Mouse (Mus musculus) ES-CJ7 (cell line): Measurements from ENCODE around the gene Gpr55.

Experiments
- DNase-seq: peaks from one replicate; pipeline ENCODE4 v3.0.0; 2011; ENCODE audit warnings: low read depth, low spot score

Gpr55 gene

DNA sequence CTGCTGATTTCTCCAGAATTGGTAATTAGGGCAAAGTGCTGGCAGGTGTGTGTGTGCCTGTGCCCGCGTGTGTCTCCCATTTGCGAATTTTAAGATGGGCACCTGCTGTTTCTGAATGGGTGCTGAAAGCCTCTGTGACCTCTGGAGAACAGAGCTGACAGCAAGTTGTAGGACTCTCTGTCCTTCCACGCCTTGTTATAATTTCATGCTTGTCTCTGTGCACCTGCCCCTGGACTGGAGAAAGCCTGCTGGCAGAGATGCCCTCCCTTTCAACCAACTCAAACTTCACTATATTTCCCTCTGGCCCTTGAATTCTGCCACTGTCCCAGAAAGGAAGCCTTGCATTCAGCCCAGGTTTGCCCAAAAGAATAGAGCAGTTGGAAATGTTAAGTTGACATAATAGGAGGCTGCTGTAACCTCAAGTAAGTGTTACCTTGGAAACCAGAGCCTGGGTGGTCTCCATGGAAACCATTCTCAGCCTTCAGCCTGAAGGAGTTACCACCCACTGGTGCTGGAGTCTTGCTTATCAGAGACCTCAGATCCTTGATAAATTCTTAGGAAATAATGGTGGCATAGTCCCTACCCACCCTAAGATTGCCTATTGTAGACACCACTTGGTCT lies 43.9 kb downstream of the Gpr55 start:
- DNase-seq: peak; percentile 57

DNA sequence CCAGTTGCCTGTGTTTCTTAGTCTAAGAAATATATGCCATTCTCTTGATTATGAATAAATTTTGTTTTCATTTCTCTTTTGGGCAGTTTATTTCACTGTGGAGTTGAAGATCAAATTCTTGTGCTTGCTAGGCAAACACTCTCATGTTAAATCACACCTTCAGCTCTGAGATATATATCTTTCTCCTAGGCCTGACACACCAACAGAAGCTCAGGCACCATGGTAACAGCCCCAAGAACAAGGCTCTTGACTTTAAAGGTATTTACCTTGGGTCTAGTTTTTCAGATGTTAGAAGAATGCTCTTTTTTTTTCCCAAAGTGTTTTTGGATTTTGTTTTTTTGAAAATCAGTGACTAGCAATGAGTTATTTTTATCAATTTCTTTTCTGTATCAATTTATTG lies 44.9 kb downstream of the Gpr55 start:
- no peak for DNase-seq

DNA sequence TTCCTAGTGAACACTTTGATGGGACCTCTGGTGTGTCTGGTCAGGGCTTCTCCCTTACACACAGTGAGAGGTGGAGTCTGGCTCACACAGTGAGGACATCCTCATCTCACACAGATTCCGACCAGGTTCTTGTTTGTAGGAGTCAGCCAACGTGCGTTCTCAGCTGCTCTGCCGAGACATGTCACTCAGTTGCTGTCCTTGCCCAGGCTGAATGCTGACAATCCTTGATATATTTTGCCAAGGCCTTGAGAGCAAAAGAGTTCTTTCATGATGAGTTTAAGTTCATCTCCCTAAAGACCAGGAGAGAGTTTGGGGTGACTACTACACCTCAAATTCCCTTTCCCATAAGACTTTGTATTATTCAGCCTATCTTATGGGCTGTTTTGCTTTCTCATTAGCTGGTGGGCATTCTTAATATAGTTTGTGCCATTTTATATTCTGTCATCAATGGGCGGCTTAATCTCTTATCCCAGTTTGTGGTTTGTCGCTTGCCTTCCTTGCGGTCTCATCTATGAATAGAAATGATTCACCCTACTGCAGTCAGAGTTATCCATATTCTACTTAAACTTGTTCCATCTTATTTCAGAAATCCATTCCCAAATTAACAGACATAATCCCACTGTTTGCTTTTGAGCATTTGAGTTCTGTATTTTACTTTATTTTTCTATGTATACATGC lies 47.6 kb downstream of the Gpr55 start:
- no peak for DNase-seq

DNA sequence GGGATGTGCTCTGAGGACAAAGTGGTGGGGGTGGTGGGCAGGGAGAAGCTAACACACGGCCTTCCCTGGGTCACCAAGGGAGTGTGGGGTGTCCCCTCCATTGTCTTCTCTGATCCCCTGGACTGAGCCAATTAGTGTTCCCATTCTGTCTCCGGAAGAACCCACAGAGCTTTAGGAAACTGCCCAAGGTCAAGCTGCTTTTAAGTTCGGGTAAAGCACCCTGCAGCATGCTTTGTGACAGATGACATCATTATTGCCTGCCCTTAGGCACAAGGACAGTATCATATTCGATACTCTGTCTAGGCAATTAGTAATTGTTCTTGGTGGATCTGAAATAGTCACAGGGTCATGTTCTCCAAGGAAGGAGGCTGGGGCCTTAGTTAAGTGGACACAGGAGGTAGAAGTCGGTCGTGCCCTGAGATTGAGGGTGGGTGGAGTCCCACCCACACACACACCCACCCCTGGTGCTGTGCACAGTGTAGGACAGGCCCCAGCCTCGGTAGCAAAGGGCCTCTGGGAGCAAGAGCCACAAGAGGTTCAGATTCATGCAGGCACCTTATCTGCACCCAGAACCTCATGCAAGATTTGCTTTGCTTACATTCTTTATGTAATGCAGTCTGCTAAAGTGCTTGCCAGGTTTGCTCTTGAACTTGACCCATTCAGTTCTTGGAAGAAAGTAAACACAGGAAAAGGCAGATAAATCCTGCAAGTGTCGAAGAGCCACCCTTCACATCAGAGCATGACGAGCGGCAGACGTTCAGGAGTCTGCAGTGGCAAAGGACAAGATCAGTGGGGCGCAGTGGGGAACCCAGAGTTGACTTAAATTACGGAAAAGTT lies 51.8 kb downstream of the Gpr55 start:
- peak; percentile 49 for DNase-seq

DNA sequence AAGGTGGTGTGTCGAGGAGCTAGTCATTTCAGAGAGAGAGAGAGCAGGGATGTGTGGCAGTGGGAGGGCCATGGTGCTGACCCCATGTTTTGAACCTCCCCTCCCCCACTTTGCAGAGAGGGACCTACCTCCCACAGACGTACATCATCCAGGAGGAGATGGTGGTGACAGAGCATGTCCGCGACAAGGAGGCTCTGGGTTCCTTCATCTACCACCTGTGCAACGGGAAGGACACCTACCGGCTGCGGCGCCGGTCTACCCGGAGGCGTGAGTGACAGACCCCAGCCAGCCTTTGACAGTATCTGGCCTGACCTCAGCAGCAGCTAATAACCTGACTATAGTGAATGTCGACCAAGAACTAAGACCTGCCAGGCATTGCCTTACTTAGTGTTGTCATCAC lies 53.9 kb downstream of the Gpr55 start:
- DNase-seq: no peak

DNA sequence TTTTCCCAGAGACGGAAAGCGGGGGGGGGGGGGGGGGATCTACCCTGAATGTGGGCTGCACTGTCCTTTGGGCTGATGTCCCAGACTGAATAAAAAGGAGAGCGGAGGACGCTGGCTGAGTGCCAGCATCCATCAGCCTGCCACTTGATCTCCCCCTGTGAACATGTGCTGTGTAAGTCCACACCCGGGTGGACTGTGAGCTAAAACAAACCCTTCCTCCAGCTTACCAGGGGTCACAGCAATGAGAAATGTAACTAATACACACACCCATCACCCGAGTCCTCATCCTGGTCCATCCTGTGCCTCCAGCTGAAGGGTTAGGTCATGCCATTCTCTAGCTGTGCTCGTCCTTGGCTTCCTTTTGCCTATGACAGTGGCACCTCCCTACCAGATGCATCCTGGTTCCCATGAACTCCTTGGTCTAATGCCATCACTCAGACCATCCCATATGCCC lies 58.7 kb downstream of the Gpr55 start:
- no peak for DNase-seq

DNA sequence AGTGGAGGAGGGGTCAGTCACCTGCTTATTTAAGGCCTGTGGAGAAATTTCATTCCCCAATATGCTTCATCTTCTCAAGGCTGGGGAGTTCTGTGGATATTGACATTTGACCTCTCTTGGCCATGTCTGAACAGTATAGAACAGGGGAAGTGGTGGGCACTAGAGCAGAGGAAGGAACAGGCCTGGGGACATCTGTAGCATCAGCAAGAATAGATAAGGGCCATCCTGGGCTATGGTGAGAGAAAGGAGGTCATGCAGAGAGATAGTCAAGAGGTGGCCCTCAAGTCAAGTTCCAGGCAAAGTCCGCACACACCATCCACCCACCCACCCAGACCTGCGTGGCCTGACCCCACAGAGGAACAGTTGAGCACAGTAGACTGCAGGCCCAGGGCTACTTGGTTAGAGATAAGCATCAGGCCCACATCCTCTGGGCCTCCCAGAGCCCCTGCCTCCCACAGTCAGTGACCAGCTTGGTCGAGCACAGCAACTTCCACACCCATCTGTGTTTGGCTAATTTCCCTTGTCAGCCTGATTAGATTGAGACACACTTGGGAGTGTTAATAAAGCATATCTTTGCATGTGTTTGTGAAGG lies 59.2 kb downstream of the Gpr55 start:
- no peak for DNase-seq

DNA sequence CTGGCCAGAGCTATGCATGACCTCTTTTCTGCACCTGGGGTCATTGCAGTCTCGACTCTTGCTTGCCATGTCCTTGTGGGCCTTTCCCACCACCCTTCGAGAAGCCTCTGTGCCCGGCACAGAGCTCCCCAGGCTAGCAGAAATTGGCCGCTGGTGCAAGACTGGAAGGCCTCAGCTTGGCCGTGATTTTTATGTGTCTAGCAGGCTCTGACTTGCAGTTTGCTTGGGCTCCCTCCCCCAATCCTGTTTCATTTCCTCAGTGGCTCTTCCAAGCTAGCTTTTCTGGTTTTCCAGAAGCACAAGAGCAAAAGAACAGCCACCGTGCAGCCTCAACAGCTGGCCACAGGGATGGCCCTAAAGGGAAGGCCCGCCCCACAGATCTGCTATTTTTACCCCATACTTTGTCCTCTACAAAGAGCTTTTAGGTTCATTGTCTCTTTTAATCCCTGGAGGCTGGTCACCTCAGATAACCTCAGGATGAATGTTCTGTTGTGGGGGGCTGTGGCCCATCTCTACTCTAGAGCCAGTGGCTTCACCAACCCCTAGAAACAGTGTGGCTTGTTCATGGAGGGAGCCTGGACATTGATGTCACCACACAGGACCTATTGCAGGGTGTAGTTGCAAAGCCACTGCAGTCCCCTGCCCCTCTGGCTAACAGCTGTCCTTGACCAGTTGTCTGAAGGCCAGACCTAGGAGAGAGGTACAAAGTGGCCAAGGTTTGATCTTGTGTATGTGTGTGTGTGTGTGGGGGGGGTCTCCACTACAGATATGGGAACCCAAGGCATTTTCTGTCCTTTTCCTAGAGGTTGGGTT lies 60.1 kb downstream of the Gpr55 start:
- no peak for DNase-seq

DNA sequence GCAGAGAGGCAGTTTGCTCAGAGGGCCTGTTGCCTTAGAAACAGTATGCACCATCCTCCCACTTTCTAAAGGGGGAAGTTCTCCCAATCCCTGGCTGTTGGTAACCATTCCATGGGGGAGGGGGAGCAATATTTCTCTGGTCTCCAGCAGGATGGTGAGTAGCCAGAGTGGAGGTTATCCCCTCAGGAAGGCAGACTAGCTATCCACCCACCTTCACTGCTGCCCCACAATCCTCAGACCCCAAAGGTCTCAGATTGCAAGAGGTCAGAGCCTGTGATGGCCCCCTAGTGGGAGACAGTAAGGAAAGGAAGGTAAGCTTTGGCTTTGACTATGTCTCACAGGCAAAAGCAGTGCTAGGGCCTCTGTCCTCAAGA lies 61.4 kb downstream of the Gpr55 start:
- DNase-seq: peak; percentile 41

DNA sequence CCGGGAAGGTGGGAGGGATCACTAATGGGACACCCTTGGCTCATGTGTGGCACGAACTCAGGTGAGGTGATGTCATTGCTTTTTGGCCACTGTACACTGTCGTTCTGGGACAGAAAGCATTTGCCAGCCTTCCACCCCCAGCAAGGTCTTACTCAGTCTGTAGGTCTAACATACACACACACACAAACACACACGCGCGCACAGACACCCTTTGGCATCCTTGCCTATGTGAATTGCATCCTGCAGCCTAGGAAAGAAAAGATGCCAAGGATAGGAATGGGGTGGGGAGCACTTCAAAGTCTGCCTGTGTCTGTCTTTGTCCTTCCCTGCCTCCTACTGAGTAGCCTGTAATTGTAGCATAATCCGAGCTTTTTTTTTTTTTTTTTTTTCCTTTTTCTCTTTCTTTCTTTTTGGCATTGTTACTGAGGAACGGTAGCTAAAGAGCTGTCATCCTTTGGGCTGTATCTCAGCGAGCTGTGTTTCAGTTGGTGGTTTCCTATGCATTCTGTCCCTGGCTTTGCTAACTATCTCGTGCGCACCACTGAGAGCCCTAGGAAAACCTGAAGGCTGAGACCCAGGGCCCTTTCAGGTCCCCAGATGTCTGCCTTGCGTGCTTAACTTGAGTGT lies 61.9 kb downstream of the Gpr55 start:
- no peak for DNase-seq

DNA sequence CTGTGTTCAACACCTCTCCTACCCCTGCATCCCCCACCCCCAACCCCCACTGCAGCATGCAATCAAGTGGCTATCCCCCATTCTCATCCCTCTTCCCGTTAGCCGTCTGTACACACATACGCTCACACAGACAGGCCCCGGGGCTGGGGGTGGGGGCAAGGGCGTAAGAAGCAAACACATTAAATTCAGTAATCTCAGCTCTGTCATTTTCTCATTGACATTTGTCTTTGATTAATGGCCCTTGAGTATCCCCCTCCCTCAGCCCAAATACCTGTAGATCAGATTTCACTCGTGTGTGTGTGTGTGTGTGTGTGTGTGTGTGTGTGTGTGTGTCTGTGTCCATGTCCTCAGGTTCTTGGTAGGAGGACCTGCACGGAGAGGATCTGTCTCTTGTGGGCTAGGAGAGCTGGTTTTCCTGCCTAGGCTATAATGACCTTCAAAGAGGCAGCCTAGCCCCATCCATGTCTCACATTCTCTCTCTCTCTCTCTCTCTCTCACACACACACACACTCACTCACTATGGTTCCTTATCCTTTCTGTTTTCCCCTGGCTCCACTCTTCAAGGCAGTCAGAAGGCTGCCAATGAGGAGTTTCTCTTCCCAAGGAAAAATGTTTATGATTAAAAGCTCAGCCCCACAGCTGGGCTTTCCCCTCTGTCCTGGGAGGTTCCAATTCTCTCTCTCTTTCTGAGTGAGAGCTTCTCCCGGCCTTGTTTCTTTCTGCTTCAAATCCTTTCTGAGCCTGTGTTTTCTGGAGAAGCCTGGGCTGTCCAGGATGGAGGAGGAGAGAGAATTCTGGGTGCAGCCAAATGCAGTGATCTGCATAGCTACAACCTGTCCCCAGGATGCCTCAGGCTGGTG lies 62.7 kb downstream of the Gpr55 start:
- DNase-seq: no peak

DNA sequence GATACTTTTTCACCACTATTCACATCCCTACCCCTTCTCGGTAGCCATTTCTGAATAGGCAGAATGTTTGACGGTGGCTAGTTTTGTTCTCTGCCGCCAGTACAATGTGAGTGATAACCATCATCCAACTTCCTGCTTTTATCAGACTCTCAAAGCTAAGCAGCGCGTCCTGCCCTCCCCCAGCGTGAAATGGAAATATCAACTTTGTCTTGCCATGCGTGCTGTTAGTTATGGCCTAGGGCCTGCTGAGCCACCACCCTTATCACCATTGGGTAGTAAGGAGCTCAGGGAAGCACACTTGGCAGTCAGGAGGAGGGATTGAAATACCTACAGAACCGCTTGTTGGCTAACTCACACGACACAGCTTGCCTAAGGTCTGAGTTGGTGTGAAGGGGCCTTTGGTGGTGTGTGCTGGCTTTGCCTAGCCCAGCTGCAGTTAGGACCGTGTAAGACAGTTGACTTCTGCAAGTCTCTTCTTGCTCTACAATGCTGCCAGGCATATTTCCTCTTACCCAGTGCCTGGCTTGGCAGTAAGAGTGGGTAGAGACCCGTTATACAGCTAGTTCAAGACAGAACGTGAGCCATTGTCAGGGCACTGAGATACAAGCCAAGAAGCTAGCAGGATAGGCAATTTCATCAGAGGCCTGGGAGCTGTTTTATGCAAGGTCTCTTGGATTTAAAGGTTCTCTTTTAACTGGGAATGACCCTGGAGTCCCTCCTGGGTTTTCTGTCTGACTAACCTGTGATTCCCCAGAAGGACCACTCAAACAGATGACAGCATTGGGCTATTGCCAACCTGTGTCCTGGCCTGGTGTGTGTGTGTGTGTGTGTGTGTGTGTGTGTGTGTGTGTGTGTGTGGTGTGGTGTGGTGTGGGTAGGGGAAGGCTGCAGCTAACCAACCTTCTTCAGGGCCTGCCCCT lies 63.8 kb downstream of the Gpr55 start:
- DNase-seq: no peak

DNA sequence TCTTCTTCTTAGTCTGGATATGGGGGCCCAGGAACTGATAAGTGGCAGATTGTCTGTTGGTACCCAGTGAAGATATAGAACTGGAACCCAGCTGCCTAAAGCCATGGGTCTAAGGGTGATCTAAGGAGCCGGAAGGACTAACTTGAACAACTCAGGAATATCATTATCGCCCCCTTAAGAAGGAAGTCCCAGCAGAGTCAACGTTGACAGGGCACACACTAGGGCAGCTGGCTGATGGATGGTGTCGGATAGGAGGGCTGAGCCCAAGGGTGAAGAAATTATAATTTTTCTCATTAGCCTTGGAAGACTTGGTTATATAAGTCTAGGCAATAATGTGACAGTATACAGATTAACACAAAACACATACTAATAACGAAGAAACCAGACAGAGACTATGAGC lies 64.7 kb downstream of the Gpr55 start:
- no peak for DNase-seq

DNA sequence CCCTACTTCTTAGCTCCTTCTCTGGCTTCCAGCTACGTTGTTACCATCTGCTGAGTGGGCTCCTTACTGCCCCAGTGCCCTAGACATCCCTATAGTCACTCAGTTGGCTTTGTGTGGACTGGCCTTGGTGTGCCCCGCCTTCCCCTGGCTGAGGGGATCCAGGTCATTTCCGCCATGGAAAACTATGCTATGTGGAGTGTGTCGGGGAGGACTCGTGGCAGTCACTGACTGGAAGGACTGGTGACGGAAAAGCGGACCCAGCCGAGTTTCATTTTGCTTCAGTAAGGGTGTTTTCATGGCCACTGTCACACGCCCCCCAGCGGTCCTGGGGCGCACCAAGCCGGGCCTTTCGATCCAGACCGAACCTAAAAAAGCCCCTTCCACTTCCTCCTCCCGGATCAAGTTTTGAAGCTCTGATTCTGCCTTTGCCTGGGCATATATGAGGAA lies 65.4 kb downstream of the Gpr55 start:
- DNase-seq: peak; percentile 48

DNA sequence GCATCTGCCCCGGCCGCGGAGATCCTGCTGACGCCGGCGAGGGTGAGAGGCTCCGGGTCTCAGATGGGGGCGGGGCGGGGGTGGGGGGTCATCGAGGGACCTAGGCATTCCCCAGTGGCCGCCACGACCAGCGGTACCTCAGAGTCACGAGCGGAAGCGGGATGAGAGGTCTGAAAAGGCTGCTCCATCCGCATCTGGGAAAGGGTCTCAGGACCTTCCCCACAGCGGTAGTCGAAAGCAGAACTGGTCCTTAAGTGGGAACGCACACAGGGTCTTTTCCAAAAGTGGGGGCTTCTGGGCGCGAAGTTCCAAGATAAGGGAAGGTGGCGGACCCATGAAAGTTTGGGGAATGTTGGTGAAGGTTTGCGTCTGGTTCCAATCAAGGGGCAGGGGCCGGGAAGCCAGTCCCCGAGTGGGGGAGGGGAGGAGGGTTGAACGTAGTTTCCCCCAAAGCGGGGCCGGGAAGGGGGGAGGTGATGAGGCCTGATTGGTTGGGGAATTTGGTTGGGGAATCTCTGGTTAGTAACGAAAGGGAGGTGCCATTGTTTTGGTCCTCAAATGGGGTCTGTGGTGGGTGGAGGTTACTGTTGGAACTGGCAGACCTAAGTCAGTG lies 66.0 kb downstream of the Gpr55 start:
- DNase-seq: peak; percentile 80

DNA sequence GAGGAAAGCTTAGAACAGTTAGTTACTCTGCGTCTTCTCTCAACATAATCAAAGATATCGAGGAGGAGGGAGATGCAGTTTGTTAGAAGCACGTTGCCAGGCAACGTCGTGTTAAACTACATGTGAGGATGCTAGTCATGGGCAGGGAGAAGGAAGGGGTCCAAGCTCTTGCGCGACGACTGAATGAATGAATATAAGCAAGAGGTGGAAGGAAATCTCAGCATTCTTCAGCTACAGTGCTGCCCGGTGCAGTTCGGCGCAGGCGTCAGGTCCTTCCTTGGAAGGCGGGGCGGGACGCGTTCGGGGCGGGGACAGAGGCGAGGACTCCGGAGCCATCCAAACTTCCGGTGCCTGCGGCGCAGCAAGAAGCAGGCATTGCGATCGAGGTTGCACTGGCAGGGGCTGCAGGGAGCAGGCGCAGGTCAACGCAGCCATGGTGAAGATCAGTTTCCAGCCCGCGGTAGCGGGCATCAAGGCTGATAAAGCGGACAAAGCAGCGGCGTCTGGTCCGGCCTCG lies 66.5 kb downstream of the Gpr55 start, which contains the start of gene Itm2c:
TSS of gene Itm2c (plus strand) at position 51 of the 517 bp plus-strand sequence.
- peak; percentile 82 for DNase-seq
